Mouse (Mus musculus) kidney, postnatal 10 days (tissue): ENCODE results near the gene Bsg.

Source experiments
- DNase-seq: peaks from one replicate; pipeline ENCODE4 v3.0.0; 2021; ENCODE audit warnings: mixed read lengths

The Bsg gene

GRCm38 (mm10) chr10:79704065-79704969 lies at the start of gene Bsg:
Gene Bsg, plus strand, starts transcription at chr10:79704491.
- peak; percentile 100 for DNase-seq

GRCm38 (mm10) chr10:79654946-79655395 lies 49.3 kb upstream of the Bsg start:
- DNase-seq, result no peak

- DNase-seq, result peak; percentile 64
Measured at GRCm38 (mm10) chr10:79658829-79659228, 45.5 kb upstream of the Bsg start.

- DNase-seq, result peak; percentile 31
Measured at GRCm38 (mm10) chr10:79660298-79660697, 44.0 kb upstream of the Bsg start.

GRCm38 (mm10) chr10:79661861-79662260 lies 42.4 kb upstream of the Bsg start:
- DNase-seq, result peak; percentile 30

DNA sequence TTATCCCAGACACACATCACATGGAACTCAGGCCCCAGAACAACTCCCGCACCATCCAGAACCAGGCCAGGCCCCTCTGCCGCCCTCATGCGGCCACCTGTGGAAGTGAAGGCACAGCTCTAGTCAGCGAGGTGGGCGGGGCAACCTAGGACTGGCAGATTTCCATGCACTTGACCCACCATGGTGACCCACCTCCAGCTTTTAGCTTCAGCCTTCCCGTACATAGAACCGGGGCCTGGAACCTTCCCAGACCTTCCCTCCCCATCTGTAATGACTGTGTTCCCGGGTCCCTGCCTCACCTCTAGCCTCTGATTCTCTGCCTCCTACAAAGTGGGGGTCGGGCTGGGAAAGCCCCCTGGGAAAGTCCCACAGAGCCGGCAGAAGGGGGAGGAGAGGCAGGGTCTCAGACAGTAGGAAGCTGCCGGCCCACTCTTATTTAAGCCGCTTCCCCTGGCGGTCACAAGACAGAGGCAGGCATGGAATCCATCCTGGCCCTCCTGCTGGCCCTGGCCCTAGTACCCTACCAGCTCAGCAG lies 40.1 kb upstream of the Bsg start, which contains the start of gene Madcam1:
Gene Madcam1 (plus strand): TSS at position 429 of the 535 bp plus-strand sequence.
- DNase-seq, result peak; percentile 84

DNA sequence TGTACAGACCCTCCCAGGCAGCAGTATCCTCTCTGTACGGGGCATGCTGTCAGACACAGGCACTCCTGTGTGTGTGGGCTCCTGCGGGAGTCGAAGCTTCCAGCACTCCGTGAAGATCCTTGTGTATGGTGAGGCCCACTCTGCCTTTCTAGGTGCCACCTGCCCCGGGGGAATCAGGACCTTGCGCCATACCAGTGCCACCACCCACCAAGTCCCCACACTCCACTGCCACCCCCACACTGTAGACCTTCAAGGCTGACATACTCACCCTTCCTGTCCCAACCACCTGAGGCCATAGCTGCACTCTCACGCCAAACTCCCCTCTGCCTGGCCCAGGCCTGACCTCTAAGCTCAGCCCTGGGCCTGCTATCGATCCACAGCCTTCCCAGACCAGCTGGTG lies 39.2 kb upstream of the Bsg start:
- DNase-seq, result no peak

DNA sequence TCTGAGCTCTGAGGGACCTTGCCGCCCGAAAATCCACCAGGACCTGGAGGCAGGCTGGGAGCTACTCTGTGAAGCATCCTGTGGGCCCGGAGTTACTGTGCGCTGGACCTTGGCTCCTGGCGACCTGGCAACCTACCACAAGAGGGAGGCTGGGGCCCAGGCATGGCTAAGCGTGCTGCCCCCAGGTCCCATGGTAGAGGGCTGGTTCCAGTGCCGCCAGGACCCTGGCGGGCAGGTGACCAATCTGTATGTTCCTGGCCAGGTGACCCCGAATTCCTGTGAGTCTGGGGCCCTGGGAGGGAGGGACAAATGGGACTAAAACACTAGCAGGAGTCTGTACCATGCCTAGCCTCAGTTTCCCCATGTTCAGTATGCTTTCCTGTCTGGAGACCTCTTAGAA lies 37.8 kb upstream of the Bsg start:
- no peak for DNase-seq

DNA sequence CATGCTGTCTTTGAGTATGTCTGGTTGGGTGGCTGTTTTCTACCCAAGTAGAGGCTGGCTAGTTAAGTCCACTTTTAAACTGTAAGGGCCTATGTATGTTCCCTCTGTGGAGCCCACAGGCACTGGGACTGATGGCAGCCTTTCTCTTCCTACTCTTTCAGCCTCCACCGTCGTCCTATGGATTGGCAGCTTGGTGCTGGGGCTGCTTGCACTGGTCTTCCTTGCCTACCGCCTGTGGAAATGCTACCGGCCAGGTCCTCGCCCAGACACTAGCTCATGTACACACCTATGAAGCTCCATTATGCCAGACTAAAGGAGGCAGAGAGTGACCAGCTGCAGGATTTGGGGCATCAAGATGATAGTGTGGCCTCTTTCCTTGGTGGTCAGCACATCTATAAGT lies 36.2 kb upstream of the Bsg start:
- DNase-seq, result no peak

DNA sequence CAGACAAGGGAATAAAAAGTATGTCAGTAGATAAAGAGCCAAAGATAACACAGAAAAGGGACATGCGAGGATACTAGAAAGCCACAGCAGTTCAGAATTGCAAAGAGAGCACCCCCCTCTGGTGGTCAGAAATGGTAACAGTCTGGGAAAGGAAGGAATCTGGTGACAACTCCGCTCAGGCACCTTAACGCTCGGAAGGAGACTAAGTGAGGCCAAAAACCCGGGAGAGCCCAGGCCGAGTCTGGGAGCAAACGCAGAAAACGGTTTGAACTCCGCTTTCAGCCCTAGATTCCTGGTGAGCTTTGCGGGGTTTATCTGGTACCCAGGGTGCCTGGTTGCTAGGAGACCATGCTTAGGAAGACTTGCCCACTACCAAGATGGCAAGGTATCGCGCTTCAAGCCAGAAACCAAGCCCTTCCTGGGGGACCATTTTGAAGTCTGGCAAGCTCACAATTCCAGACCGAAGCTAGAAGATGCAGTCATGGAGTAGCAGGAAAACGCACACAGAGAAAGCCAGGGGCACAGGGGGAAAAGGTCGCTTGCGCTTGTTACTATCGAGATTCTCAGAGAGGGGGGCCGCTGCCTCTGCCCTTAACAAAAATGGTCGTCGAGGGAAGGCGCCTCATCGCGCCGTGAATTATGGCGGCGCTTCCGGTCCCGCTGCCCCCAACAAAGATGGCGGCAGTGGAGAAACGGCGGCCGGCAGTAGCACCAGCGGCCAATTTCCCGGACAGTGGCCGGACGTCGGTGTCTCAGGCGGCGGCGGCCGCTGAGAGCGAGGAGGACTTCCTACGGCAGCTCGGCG lies 35.3 kb upstream of the Bsg start, which contains the start of gene Tpgs1:
Gene Tpgs1 (plus strand): TSS at position 599 of the 805 bp plus-strand sequence.
- peak; percentile 93 for DNase-seq

- peak; percentile 86 for DNase-seq
Measured at GRCm38 (mm10) chr10:79669576-79670057, 34.7 kb upstream of the Bsg start.

DNA sequence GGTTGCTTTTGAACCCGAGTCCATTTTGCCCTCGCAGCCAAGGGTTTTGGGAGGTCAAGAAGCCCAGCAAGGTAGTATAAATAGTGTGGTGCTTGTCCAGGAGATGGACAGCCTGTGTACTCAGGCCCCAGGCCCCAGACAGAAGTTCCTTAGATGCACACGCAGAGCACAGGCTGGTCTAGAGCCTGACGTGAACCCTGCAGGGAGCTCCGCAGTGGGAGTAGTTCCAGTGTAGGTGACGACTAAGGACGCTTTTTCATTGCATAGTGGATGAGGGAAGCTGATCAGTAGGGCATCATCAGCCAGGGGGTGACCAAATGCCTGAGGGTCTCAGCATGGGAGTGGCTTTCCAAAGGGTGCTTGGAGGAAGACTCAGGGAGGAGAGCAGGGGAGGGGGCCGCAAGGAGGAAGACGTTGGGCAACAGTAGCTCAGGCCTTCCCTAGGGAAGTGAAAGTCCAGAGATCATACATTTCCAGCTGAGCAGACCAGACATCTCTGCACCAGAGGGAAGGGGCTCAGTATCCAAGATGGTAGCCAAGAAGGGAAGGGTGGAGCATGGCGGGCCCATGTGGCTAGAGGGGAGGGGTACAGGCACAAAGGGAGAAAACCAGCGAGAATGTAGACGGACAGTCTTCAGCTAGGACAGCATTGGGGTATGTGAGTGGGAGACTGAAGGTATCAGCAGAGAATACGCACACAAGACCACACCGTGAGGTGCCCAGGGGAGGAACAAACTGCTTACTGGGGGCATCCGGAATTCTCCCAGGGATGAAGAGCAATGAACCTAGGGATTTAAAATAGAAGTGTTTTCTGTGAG lies 34.0 kb upstream of the Bsg start:
- DNase-seq, result no peak

GRCm38 (mm10) chr10:79671396-79672087 lies 32.7 kb upstream of the Bsg start:
- DNase-seq, result peak; percentile 18

DNA sequence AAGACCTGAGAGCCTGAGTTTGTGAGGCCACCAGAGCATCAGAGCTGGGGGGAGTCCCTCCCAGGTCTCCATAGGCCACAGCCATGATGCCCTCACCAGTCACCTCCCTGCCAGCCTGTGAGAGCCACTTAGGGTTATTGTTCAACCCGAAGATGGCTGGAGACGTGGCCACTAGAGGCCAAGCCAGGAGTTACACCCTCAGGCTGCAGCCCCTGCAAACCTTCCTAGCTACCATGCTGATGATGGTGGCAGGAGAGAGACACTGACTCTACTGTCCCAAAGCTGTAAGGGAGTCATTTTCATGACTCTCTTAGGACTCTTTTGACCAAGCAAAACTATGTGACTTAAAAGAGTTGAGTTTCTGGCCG lies 32.2 kb upstream of the Bsg start:
- DNase-seq, result no peak

GRCm38 (mm10) chr10:79673054-79673453 lies 31.2 kb upstream of the Bsg start:
- DNase-seq, result no peak

DNA sequence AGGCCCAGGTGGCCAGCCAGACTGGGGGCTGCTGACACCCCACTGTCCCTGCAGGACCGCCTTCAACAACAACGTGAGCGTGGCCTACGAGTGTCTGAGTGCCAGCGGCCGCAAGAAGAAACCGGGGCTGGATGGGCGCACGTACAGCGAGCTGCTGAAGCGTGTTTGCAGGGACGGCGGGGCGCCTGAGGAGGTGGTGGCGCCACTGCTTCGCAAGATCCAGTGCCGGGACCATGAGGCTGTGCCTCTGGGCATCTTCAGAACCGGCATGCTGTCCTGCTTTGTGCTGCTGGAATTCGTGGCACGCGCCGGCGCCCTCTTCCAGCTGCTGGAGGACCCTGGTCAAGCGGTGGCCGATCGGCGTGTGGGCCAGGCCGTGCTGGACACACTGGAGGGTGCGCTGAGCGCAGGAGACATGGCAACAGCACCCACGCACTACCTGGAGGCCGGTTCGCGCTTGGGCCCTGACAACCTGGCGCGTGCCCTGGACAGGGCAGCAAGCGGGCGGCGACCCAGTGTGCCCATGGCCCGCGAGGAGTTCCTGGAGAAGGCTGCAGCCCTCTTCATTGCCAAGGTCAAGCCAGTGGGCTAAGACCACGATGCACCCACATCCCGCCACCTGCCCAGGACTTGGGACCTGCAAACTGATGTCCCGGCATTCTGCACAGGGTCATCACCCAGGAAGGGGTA lies 28.8 kb upstream of the Bsg start:
- DNase-seq, result no peak

DNA sequence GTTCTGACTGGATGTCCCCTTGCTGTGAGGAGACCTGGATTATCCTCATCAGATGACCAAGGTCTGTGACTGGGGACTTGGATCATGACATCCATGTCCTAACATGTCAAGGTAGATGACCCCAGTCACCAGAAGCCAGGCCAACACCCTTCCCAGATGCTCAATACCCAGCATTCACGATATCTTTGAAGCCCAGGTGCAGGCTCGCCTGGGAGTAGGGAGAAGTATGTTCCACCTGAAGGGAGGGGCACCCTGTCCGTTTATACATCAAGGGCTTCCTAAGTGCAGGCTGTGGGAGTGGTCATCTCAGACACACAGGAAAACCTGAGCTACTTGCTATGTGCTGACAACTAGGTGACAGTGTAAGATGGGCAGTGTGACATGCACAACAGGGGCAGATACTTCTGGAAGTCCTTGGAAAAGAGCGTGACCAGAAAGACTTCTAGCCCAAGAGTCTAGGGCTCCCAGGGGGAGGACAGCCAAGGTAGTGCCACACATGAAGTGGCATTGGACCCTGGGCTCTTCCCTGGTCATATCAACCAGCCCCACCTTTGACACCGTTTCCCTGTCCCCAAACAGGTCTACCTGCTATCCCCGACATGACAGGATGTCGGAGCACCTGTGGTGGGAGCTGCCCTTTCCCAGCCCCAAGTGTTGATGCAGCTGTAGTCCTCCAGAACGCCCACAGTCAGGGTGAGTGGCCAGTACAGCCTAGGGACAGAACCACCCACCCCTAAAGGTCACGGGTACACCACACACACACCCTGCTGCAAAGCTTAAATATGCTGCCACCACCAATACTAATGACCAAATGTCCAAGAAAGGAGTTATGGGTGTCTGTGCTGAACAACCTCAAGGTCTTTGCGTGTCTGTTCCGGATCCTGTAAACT lies 23.4 kb upstream of the Bsg start:
- no peak for DNase-seq

DNA sequence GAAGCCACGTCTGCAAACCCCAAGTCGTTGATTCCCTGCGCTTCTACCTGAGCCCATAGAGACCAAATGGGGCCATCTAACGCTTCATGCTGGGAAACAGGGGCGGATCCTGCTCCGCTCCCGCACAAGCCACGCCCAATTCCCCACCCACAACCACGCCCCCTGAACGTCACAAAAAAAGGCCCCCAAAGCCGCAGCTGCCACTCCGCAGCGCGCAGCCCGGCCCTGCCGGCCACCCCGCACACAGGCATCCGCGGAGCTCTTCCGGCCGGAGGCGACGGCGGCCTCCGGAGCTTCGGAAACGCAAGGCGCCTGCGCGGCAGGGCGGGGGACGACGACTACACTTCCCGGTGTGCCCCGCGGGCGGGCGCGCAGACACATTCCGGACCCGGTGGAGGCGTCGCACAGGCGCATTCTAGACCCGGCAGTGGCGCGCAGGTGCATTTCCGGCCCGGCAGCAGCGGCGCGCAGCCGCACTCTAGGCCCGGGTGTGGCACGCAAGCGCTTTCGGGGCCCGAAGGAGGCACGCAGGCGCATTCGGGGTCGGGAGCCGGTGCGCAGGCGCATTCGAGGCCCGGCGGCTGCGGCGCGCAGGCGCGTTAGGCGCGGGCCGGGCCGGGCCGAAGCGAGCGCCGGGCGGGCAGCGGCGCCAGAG lies 22.6 kb upstream of the Bsg start, which contains the start of gene Cdc34:
Gene Cdc34 (plus strand): TSS at position 605 of the 655 bp plus-strand sequence.
- DNase-seq, result peak; percentile 99

DNA sequence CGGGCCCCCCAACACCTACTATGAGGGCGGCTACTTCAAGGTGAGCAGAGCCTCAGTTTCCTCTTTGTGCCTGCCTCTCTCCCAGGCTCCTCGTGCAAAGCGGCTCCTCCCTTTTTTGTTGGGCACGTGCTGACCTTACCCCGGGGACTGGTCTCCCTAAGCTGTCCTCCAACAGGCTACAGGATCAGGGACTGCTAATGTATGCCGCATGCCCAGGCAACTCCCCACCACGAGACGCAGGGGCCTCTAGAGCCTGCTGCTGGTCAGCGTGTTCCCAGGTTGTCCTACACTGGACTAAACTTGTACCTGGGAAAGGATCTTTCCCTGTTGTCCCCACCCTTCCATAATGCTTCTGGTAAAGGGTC lies 21.8 kb upstream of the Bsg start:
- peak; percentile 44 for DNase-seq
